In the genomic region with DNA sequence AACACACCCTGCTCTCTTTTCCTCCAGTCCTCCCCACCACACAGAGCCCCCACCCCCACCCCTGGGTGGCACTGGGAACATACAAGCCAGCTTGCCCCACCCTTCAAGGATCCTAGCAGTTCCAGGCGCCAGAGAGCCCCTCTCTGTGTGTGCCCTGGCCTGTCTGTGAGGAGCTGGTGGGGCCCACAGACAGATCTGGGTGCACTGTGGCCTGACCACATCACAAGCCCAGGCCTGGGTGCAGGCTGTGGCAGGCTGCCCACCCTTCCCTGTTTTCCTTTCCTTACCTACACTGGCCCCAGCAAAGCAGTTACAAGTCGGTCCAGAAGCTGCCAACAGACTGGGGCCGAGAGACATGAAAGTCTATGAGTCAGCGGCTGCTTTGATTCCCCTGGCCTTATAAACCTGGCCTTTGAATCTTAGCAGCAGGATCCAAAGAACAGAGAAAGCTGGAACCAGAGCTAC, we compare ENCODE assay signal across 11 mouse cellular contexts.
DNase-seq lines count a peak whose midpoint lies in the region; ATAC-seq and TF ChIP-seq lines count a peak whose summit lies in the region.
"Had no signal": no experiment of that assay in that cellular context is flagged by ENCODE, and none has a peak within 500 bp of the region (broad histone marks: within the 10 kb centered on the region; RNA-seq: fewer than 3 reads in every experiment).

No protein-coding gene starts in this region.

- no peaks in the 10 kb centered on the region for H3K9me3 ChIP-seq in liver, postnatal 0 days (ENCODE audit: low read length)
- H3K9me3 ChIP-seq in liver, embryonic 11.5 days (ENCODE audit: control insufficient read depth, low read length): no peaks in the 10 kb centered on the region
- H3K9me3 ChIP-seq in intestine, embryonic 15.5 days: no peaks in the 10 kb centered on the region
- H3K9me3 ChIP-seq in stomach, embryonic 14.5 days (ENCODE audit: control insufficient read depth, low read depth, low read length): no peaks in the 10 kb centered on the region
- H3K9me3 ChIP-seq: heart, embryonic 13.5 days had no signal

- H3K36me3 ChIP-seq in liver, postnatal 0 days (replicated peaks; ENCODE audit: insufficient read depth, low read length): no peaks in the 10 kb centered on the region
- no peaks in the 10 kb centered on the region for H3K36me3 ChIP-seq in liver, embryonic 11.5 days (ENCODE audit: control insufficient read depth, insufficient read depth, low read length)
- no peaks in the 10 kb centered on the region for H3K36me3 ChIP-seq in intestine, embryonic 15.5 days
- H3K36me3 ChIP-seq in stomach, embryonic 14.5 days (ENCODE audit: control insufficient read depth, insufficient read depth, low read length): no peaks in the 10 kb centered on the region
- H3K36me3 ChIP-seq: heart, embryonic 13.5 days had no signal

- no peak for DNase-seq in liver, postnatal 0 days
- DNase-seq in liver, embryonic 11.5 days (ENCODE audit: low spot score): no peak
- DNase-seq in adrenal gland, adult 8-10 months: peak; percentile 37
- no peak for DNase-seq in embryo, embryonic 9.5 days (ENCODE audit: extremely low spot score)
- DNase-seq in layer of hippocampus, adult 8-10 months (ENCODE audit: low spot score in 2 of 2): no peak
- no peak for DNase-seq in gastrocnemius, adult 2 months
- DNase-seq: thymus, adult 2 months had no signal

- ATAC-seq in liver, postnatal 0 days: peak; percentile 48
- ATAC-seq in liver, embryonic 11.5 days (replicated peaks; ENCODE audit: low FRiP score): no peak
- peak; percentile 56 for ATAC-seq in intestine, embryonic 15.5 days
- ATAC-seq in stomach, embryonic 14.5 days (ENCODE audit: insufficient number of reproducible peaks, insufficient read depth, low FRiP score, low read depth): 0 out of 2 replicates have a peak, but pooled peaks have one; percentile 42

- no peak overlapping the region for H3K4me3 ChIP-seq in liver, postnatal 0 days (ENCODE audit: low read depth, low read length)
- H3K4me3 ChIP-seq in liver, embryonic 11.5 days (ENCODE audit: low read depth, low read length): no peak overlapping the region
- no peak overlapping the region for H3K4me3 ChIP-seq in intestine, embryonic 15.5 days (replicated peaks)
- H3K4me3 ChIP-seq in stomach, embryonic 14.5 days (ENCODE audit: low read depth, low read length): no peak overlapping the region
- no peak overlapping the region for H3K4me3 ChIP-seq in gastrocnemius, adult 2 months
- H3K4me3 ChIP-seq: heart, embryonic 13.5 days; left cerebral cortex, adult 2 months had no signal

- H3K4me2 ChIP-seq in liver, postnatal 0 days (ENCODE audit: low read depth, low read length): no peak overlapping the region
- H3K4me2 ChIP-seq in liver, embryonic 11.5 days: no peak overlapping the region
- no peak overlapping the region for H3K4me2 ChIP-seq in intestine, embryonic 15.5 days (replicated peaks)
- H3K4me2 ChIP-seq in stomach, embryonic 14.5 days (replicated peaks; ENCODE audit: low read depth, low read length): no peak overlapping the region
- H3K4me2 ChIP-seq: heart, embryonic 13.5 days had no signal

- peak overlapping the region; percentile 12; the same call in 1 of the 2 replicates for H3K27ac ChIP-seq in liver, postnatal 0 days (ENCODE audit: low read depth)
- H3K27ac ChIP-seq in liver, embryonic 11.5 days (ENCODE audit: low read depth, low read length): no peak overlapping the region
- peak overlapping the region; percentile 51; the same call in 1 of the 2 replicates for H3K27ac ChIP-seq in intestine, embryonic 15.5 days
- peak overlapping the region; percentile 4; the same call in 1 of the 2 replicates for H3K27ac ChIP-seq in stomach, embryonic 14.5 days (ENCODE audit: low read length)
- H3K27ac ChIP-seq in gastrocnemius, adult 2 months: no peak overlapping the region
- H3K27ac ChIP-seq: heart, embryonic 13.5 days; left cerebral cortex, adult 2 months had no signal

- intact Hi-C loops in gastrocnemius, adult 2 months (cut with DNase I): no loop called here

- H3K27me3 ChIP-seq in liver, postnatal 0 days (ENCODE audit: insufficient read depth, low read length): no peaks in the 10 kb centered on the region
- H3K27me3 ChIP-seq in liver, embryonic 11.5 days (replicated peaks; ENCODE audit: control insufficient read depth, insufficient read depth, low read length): no peaks in the 10 kb centered on the region
- no peaks in the 10 kb centered on the region for H3K27me3 ChIP-seq in intestine, embryonic 15.5 days (replicated peaks)
- H3K27me3 ChIP-seq in stomach, embryonic 14.5 days (ENCODE audit: control insufficient read depth, insufficient read depth, low read length): no peaks in the 10 kb centered on the region
- H3K27me3 ChIP-seq: heart, embryonic 13.5 days had no signal

- WGBS in liver, postnatal 0 days (ENCODE audit: insufficient replicate concordance): 56% methylated on average over 4 of the region's 4 CpGs
- 71% methylated on average over 4 of the region's 4 CpGs for WGBS in liver, embryonic 11.5 days
- 42% methylated on average over 4 of the region's 4 CpGs for WGBS in intestine, embryonic 15.5 days
- WGBS in stomach, embryonic 14.5 days: 50% methylated on average over 4 of the region's 4 CpGs

- TF ChIP-seq EP300 in liver, postnatal 0 days (IDR thresholded peaks at IDR 0.05; ENCODE audit: low read depth): no peak

- H3K9ac ChIP-seq in liver, postnatal 0 days (replicated peaks): no peak overlapping the region
- no peak overlapping the region for H3K9ac ChIP-seq in liver, embryonic 11.5 days (ENCODE audit: low read depth, low read length)
- no peak overlapping the region; the same call in 1 of the 2 replicates for H3K9ac ChIP-seq in intestine, embryonic 15.5 days
- no peak overlapping the region for H3K9ac ChIP-seq in stomach, embryonic 14.5 days (replicated peaks; ENCODE audit: low read depth, low read length)
- H3K9ac ChIP-seq: heart, embryonic 13.5 days had no signal

- TF ChIP-seq CTCF in liver, postnatal 0 days (IDR thresholded peaks at IDR 0.05; ENCODE audit: low read depth): no peak
- TF ChIP-seq CTCF in gastrocnemius, adult 2 months (IDR thresholded peaks at IDR 0.05): no peak

- H3K4me1 ChIP-seq in liver, postnatal 0 days (ENCODE audit: insufficient read depth): peaks cover 5% of the 10 kb centered on the region
- no peaks in the 10 kb centered on the region for H3K4me1 ChIP-seq in liver, embryonic 11.5 days (replicated peaks; ENCODE audit: control insufficient read depth, insufficient read depth, low read length)
- H3K4me1 ChIP-seq in intestine, embryonic 15.5 days (replicated peaks): peaks cover 11% of the 10 kb centered on the region
- H3K4me1 ChIP-seq in stomach, embryonic 14.5 days (ENCODE audit: control insufficient read depth, insufficient read depth, low read length): 0 out of 2 replicates have a peak, but pooled peaks cover 5% of the 10 kb centered on the region

Comparison
In these comparisons a context has a peak if more than half of its experiments do, and no peak if none do; other contexts are left out.
1. H3K27ac ChIP-seq: peak in liver, postnatal 0 days (single experiment), intestine, embryonic 15.5 days (single experiment) and stomach, embryonic 14.5 days (single experiment); none in liver, embryonic 11.5 days (single experiment) and gastrocnemius, adult 2 months (single experiment).